Mouse (Mus musculus) ES-E14 (cell line): ENCODE results near the gene Gm17374. TPM values are rescaled to one million over a fixed set of nuclear protein-coding genes. Genes with fewer than 3 reads are reported as not detected.
A peak's percentile ranks its signal among the peaks of the same experiment; 100 is the strongest.

Experiments used
- DNase-seq: peaks from one replicate; pipeline ENCODE4 v3.0.0-alpha.2; 2013; ENCODE audit warnings: low read depth, low spot score
- H3K27ac ChIP-seq: 2 replicates; pipeline ENCODE4 v1.5.1; 2012; ENCODE audit warnings: low read depth, mild to moderate bottlenecking, low read length, moderate library complexity, mixed read lengths; ENCODE audit not compliant: poor library complexity, insufficient read depth, severe bottlenecking
- H3K36me3 ChIP-seq: 2 replicates; pipeline ENCODE4 v1.6.1; 2012; ENCODE audit warnings: mild to moderate bottlenecking, low read length, moderate library complexity, mixed read lengths; ENCODE audit not compliant: control insufficient read depth, poor library complexity, insufficient read depth, severe bottlenecking
- H3K4me1 ChIP-seq, 2 experiments: fragments of 150-350 bp in 1 of 2; sonication (generic) in 1 of 2; 2 replicates each; pipeline ENCODE4 v1.6.1; 2012; ENCODE audit warnings: low read length in 2 of 2, mild to moderate bottlenecking in 1 of 2, mixed read lengths in 1 of 2; ENCODE audit not compliant: control insufficient read depth in 2 of 2, insufficient read depth in 2 of 2, poor library complexity in 1 of 2
- H3K4me3 ChIP-seq, 2 experiments: fragments of 150-350 bp in 1 of 2; sonication (generic) in 1 of 2; 2 replicates each; pipeline ENCODE4 v1.5.1; 2012; ENCODE audit warnings: low read length in 2 of 2, low read depth in 1 of 2, mild to moderate bottlenecking in 1 of 2, mixed read lengths in 1 of 2; ENCODE audit not compliant: insufficient read depth in 1 of 2, poor library complexity in 1 of 2, severe bottlenecking in 1 of 2
- H3K9ac ChIP-seq: 2 replicates; pipeline ENCODE4 v1.6.1; 2012; ENCODE audit warnings: low read depth, mild to moderate bottlenecking, low read length, mixed read lengths; ENCODE audit not compliant: poor library complexity, insufficient read depth, severe bottlenecking
- H3K9me3 ChIP-seq: fragments of 150-350 bp; sonication (generic); 2 replicates; pipeline ENCODE4 v1.6.1; 2012; ENCODE audit warnings: low read depth, mild to moderate bottlenecking, low read length; ENCODE audit not compliant: control insufficient read depth, insufficient read depth
- CHD2 ChIP-seq: IDR thresholded peaks from 2 replicates; pipeline ENCODE4 v1.6.1; 2014; ENCODE audit warnings: mild to moderate bottlenecking, low read depth, low read length, inconsistent platforms
- HCFC1 ChIP-seq: IDR thresholded peaks from 2 replicates; pipeline ENCODE4 v1.6.1; 2012; ENCODE audit warnings: low read length, inconsistent platforms, borderline replicate concordance; ENCODE audit not compliant: insufficient read depth
- MAFK ChIP-seq: IDR thresholded peaks from 2 replicates; pipeline ENCODE4 v1.6.1; 2014; ENCODE audit warnings: mild to moderate bottlenecking, low read depth, low read length, inconsistent platforms; ENCODE audit not compliant: insufficient read depth
- ZC3H11A ChIP-seq: IDR thresholded peaks from 2 replicates; pipeline ENCODE4 v1.6.1; 2012; ENCODE audit warnings: low read depth, mild to moderate bottlenecking, inconsistent platforms, low read length, borderline replicate concordance
- ZNF384 ChIP-seq: IDR thresholded peaks from 2 replicates; pipeline ENCODE4 v1.6.1; 2012; ENCODE audit warnings: low read depth, low read length, inconsistent platforms
- in situ Hi-C, 2 experiments: fragments of 600-800 bp; cut with MboI; formaldehyde crosslinking; loops; one replicate each; pipeline ENCODE4 v1.15.1; 2025; ENCODE audit warnings: low sequenced_read_pairs in 2 of 2, inconsistent platforms in 1 of 2; ENCODE audit not compliant: unreplicated experiment in 2 of 2
- total RNA-seq: library from RNA; depleted of rRNA; stranded (reverse); fragments of 300-350 nt; gene quantifications from 2 replicates; pipeline ENCODE4 v1.2.3, GENCODE M21; 2012

The Gm17374 gene
- total RNA-seq, 1 experiment, result not detected

GRCm38 (mm10) chr2:140125516-140125915, 26.3 kb upstream of the Gm17374 start:
- TF ChIP-seq ZC3H11A (0 out of 2 replicates have a peak, but pooled peaks have one; percentile 3), CHD2 (no peak)
- peaks cover 18% of the 10 kb centered on the region for H3K36me3 ChIP-seq
- no peaks in the 10 kb centered on the region for H3K4me1 ChIP-seq
- peak; percentile 25 for DNase-seq
- H3K27ac ChIP-seq, result no peak overlapping the region
- no peaks in the 10 kb centered on the region for H3K9me3 ChIP-seq
- H3K4me3 ChIP-seq, result no peak overlapping the region
- H3K9ac ChIP-seq, result no peak overlapping the region
- in situ Hi-C loops, result no loop called here

GRCm38 (mm10) chr2:140159186-140159730, 7.4 kb downstream of the Gm17374 start:
- TF ChIP-seq CHD2, result no peak
- no peak for TF ChIP-seq MAFK
- no peak for TF ChIP-seq ZC3H11A
- TF ChIP-seq HCFC1, result no peak
- no peak for TF ChIP-seq ZNF384
- no peak overlapping the region for H3K9ac ChIP-seq
- in situ Hi-C loops, result no loop called here
- H3K4me3 ChIP-seq, result no peak overlapping the region
- peaks cover 2% of the 10 kb centered on the region; the same call in 1 of the 2 replicates for H3K36me3 ChIP-seq
- no peaks in the 10 kb centered on the region for H3K4me1 ChIP-seq
- DNase-seq, result peak; percentile 19
- H3K9me3 ChIP-seq, result no peaks in the 10 kb centered on the region
- no peak overlapping the region for H3K27ac ChIP-seq

GRCm38 (mm10) chr2:140163351-140163854, 11.6 kb downstream of the Gm17374 start:
- in situ Hi-C loops, result no loop called here
- H3K36me3 ChIP-seq, result no peaks in the 10 kb centered on the region; the same call in 1 of the 2 replicates
- H3K9me3 ChIP-seq, result no peaks in the 10 kb centered on the region
- no peak overlapping the region for H3K4me3 ChIP-seq
- H3K9ac ChIP-seq, result no peak overlapping the region
- no peak for DNase-seq
- H3K27ac ChIP-seq, result no peak overlapping the region
- no peaks in the 10 kb centered on the region for H3K4me1 ChIP-seq
- no peak for TF ChIP-seq HCFC1
- no peak for TF ChIP-seq MAFK
- no peak for TF ChIP-seq CHD2
- no peak for TF ChIP-seq ZNF384
- no peak for TF ChIP-seq ZC3H11A

DNA sequence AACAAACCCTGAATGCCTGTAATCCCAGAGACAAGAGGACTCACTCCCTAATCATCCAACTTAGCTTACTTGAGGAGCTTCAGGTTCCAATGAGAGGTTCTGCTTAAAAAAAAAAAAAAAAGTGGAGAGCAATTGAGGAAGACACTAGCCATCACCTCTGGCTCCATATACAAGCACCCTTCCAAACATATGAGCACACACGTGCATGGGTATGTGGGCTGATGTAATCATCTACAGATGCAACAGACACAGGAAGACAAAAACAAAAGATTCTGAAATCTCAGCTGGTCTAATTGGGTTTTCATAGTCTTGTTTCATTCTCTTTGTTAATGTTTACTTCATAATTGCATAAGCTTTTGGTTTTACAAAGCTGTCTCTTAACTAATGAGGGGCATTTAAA, 17.2 kb downstream of the Gm17374 start:
- no peak for DNase-seq
- TF ChIP-seq ZNF384, result no peak
- in situ Hi-C loops, result no loop called here
- H3K4me1 ChIP-seq, result 0 out of 4 replicates have a peak, but pooled peaks cover 0 to 2% of the 10 kb centered on the region in 2 experiments
- no peaks in the 10 kb centered on the region for H3K9me3 ChIP-seq
- no peak overlapping the region for H3K27ac ChIP-seq
- no peak overlapping the region for H3K9ac ChIP-seq
- H3K36me3 ChIP-seq, result no peaks in the 10 kb centered on the region
- peak overlapping the region in 1 of 2 experiments; percentile 99; a peak in 2 of 4 replicates for H3K4me3 ChIP-seq

DNA sequence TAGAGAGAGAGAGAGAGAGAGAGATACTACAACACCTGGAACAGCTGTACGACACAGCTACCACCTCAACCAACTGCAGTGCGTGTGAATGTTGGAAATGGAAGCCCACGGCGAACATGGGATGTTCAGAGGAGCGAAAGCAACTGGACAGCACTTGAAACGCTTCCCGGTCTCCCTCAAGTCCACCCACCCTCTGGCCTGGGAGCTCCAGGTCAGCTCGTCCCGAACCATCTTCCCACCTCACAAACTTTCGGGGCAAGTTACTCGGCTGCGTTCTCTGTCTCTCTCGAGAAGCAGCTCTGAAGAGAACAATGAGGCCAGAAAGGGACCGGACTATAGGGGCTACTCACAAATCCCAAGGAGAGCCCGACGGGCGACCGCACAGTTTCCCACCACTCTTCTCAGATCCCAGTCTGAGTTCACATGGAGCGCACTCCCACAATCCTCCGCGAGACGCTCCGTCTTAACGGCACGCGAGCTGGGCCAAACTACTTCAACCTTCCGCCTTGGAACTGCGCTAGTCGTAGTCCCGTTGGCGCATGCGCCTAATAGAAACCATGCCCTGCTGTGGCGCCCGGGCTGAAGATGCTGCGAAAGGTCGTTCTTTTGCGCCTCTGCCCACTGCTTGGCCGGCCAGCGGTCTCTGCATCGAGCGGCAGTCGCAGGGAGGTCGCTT, 18.4 kb downstream of the Gm17374 start, which contains the start of the genes Esf1 and Ndufaf5:
TSS of gene Esf1 (minus strand) at position 438 of the 676 bp plus-strand sequence.
TSS of gene Ndufaf5 (plus strand) at position 523 of the 676 bp plus-strand sequence.
- Histone ChIP-seq H3K27ac (peak within 1 kb of the TSS; percentile 55), H3K4me3 (peak within 1 kb of the TSS; percentile 97 to 99)
- in situ Hi-C loops, result no loop called here

More for the DNA sequence above, 18.4 kb downstream of the Gm17374 start, which contains the start of the genes Esf1 and Ndufaf5:
- peak within 1 kb of the TSS; percentile 94 for H3K9ac ChIP-seq
- H3K9me3 ChIP-seq, result no peaks in the 10 kb centered on the region
- no peaks in the 10 kb centered on the region for H3K36me3 ChIP-seq
- no peak for TF ChIP-seq ZNF384
- TF ChIP-seq CHD2, result no peak
- no peak for TF ChIP-seq MAFK
- TF ChIP-seq HCFC1, result peak; percentile 76
- no peak for TF ChIP-seq ZC3H11A
- 0 out of 4 replicates have a peak, but pooled peaks cover 0 to 2% of the 10 kb centered on the region in 2 experiments for H3K4me1 ChIP-seq
- peak; percentile 95 for DNase-seq
